Mouse (Mus musculus) CH12.LX (cell line): ENCODE data around the gene Pcsk2.

ENCODE experiments used
- CHD2 ChIP-seq: IDR thresholded peaks from 2 replicates; pipeline ENCODE4 v1.6.1; 2011; ENCODE audit warnings: low read length, improper control_type of control experiment
- CTCF ChIP-seq, 2 experiments: IDR thresholded peaks in 1 of 2; conservative IDR thresholded peaks in 1 of 2; 2 replicates each; pipeline ENCODE4 v1.5.1; 2011 to 2012; ENCODE audit warnings: low read depth in 2 of 2, low read length in 2 of 2, improper control_type of control experiment in 1 of 2, inconsistent platforms in 1 of 2, mild to moderate bottlenecking in 1 of 2, moderate library complexity in 1 of 2
- ELF1 ChIP-seq: IDR thresholded peaks from 2 replicates; pipeline ENCODE4 v1.6.1; 2014; ENCODE audit warnings: low read depth, mild to moderate bottlenecking, inconsistent platforms, low read length, improper control_type of control experiment
- EP300 ChIP-seq: IDR thresholded peaks from 2 replicates; pipeline ENCODE4 v1.6.1; 2011; ENCODE audit warnings: low read length, improper control_type of control experiment
- ETS1 ChIP-seq: conservative IDR thresholded peaks from 2 replicates; pipeline ENCODE4 v1.6.1; 2012; ENCODE audit warnings: low read depth, mild to moderate bottlenecking, inconsistent platforms, low read length, improper control_type of control experiment, moderate library complexity
- JUND ChIP-seq: conservative IDR thresholded peaks from 2 replicates; pipeline ENCODE4 v1.6.1; 2011; ENCODE audit warnings: low read depth, low read length, improper control_type of control experiment
- NRF1 ChIP-seq: IDR thresholded peaks from 2 replicates; pipeline ENCODE4 v1.6.1; 2014; ENCODE audit warnings: low read depth, mild to moderate bottlenecking, inconsistent platforms, low read length, improper control_type of control experiment, moderate library complexity
- POLR2A ChIP-seq: IDR thresholded peaks from 2 replicates; pipeline ENCODE4 v1.6.1; 2011; ENCODE audit warnings: low read depth, mild to moderate bottlenecking, improper control_type of control experiment, low read length
- RAD21 ChIP-seq: IDR thresholded peaks from 2 replicates; pipeline ENCODE4 v1.6.1; 2011; ENCODE audit warnings: low read depth, mild to moderate bottlenecking, low read length, improper control_type of control experiment, moderate library complexity
- TCF12 ChIP-seq: IDR thresholded peaks from 2 replicates; pipeline ENCODE4 v1.6.1; 2014; ENCODE audit warnings: low read depth, mild to moderate bottlenecking, inconsistent platforms, low read length, improper control_type of control experiment
- ZC3H11A ChIP-seq: IDR thresholded peaks from 2 replicates; pipeline ENCODE4 v1.6.1; 2012; ENCODE audit warnings: low read depth, mild to moderate bottlenecking, inconsistent platforms, low read length, improper control_type of control experiment

GRCm38 (mm10) chr2:143620916-143621315 is 75.0 kb downstream of the Pcsk2 start:
- TF ChIP-seq CHD2 (no peak), TCF12 (no peak), ELF1 (no peak), JUND (no peak), ETS1 (no peak), POLR2A (no peak), EP300 (no peak), CTCF (conservative IDR thresholded peaks at IDR 0.05 in 1 of 2, IDR thresholded peaks at IDR 0.05 in 1 of 2; ENCODE audit: low read depth in 2 of 2, low read length in 2 of 2) (no peak), ZC3H11A (no peak), RAD21 (no peak), NRF1 (no peak)
